In genomic region chr7:132816528-132816927, GRCm38 (mm10) we compare ENCODE assay signal across 22 mouse cellular contexts. TPM values are rescaled to one million over a fixed set of nuclear protein-coding genes. Genes with fewer than 3 reads are reported as not detected.
A peak's percentile ranks its signal among the peaks of the same experiment; 100 is the strongest.
DNase-seq lines count a peak whose midpoint lies in the region; ATAC-seq and TF ChIP-seq lines count a peak whose summit lies in the region.
"Had no signal": no experiment of that assay in that cellular context is flagged by ENCODE, and none has a peak within 500 bp of the region (broad histone marks: within the 10 kb centered on the region; RNA-seq: fewer than 3 reads in every experiment).

No protein-coding gene starts in this region.

- H3K27ac ChIP-seq in forebrain, embryonic 13.5 days: 0 out of 2 replicates have a peak overlapping the region, but pooled peaks have one; percentile 14
- H3K27ac ChIP-seq in forebrain, embryonic 14.5 days (ENCODE audit: low read depth, low read length): no peak overlapping the region
- H3K27ac ChIP-seq: embryonic facial prominence, embryonic 13.5 days; embryonic facial prominence, embryonic 15.5 days had no signal

- DNase-seq in forebrain, embryonic 14.5 days (ENCODE audit: low spot score): no peak
- peak; percentile 53 for DNase-seq in brain, embryonic 14.5 days (ENCODE audit: low read depth)
- no peak for DNase-seq in lung, postnatal 10 days
- no peak for DNase-seq in left cerebral cortex, adult 18-20 months (ENCODE audit: low spot score in 2 of 2)
- DNase-seq: adrenal gland, adult 8-10 months; adrenal gland, postnatal 14 days; adrenal gland, postnatal 36 days; cerebellum, adult 11 months; cerebellum, adult 18-20 months; cerebellum, adult 8-10 months; cerebellum, adult 9-11 months; cerebellum, postnatal 14 days; cerebellum, postnatal 36 days; embryo, embryonic 11 days had no signal

- H3K9ac ChIP-seq in forebrain, embryonic 13.5 days: no peak overlapping the region
- no peak overlapping the region for H3K9ac ChIP-seq in forebrain, embryonic 14.5 days (ENCODE audit: low read length)
- H3K9ac ChIP-seq: embryonic facial prominence, embryonic 13.5 days; embryonic facial prominence, embryonic 15.5 days had no signal

- no peaks in the 10 kb centered on the region for H3K9me3 ChIP-seq in forebrain, embryonic 13.5 days (replicated peaks)
- H3K9me3 ChIP-seq in forebrain, embryonic 14.5 days (replicated peaks; ENCODE audit: control insufficient read depth, low read length): no peaks in the 10 kb centered on the region
- H3K9me3 ChIP-seq: embryonic facial prominence, embryonic 13.5 days; embryonic facial prominence, embryonic 15.5 days; G1E had no signal

- no peak overlapping the region for H3K4me3 ChIP-seq in forebrain, embryonic 13.5 days
- no peak overlapping the region for H3K4me3 ChIP-seq in forebrain, embryonic 14.5 days (ENCODE audit: low read depth, low read length)
- H3K4me3 ChIP-seq: embryonic facial prominence, embryonic 13.5 days; embryonic facial prominence, embryonic 15.5 days; erythroblast, embryonic 14.5 days had no signal

- no peaks in the 10 kb centered on the region for H3K27me3 ChIP-seq in forebrain, embryonic 13.5 days
- H3K27me3 ChIP-seq in forebrain, embryonic 14.5 days (replicated peaks; ENCODE audit: control insufficient read depth, insufficient read depth, low read length): no peaks in the 10 kb centered on the region
- H3K27me3 ChIP-seq: embryonic facial prominence, embryonic 13.5 days; embryonic facial prominence, embryonic 15.5 days; Patski had no signal

- no peaks in the 10 kb centered on the region for H3K36me3 ChIP-seq in forebrain, embryonic 13.5 days (ENCODE audit: poor library complexity, severe bottlenecking)
- H3K36me3 ChIP-seq in forebrain, embryonic 14.5 days (ENCODE audit: control insufficient read depth, insufficient read depth, low read length): 0 out of 2 replicates have a peak, but pooled peaks cover 5% of the 10 kb centered on the region
- H3K36me3 ChIP-seq: embryonic facial prominence, embryonic 13.5 days; embryonic facial prominence, embryonic 15.5 days had no signal

- ATAC-seq in forebrain, embryonic 13.5 days: no peak
- no peak for ATAC-seq in forebrain, embryonic 14.5 days
- ATAC-seq: activated CD4-positive, CD25-positive, alpha-beta regulatory T cell, adult 4 months; forebrain, embryonic 16.5 days; Patski had no signal

- TF ChIP-seq POLR2A in brain, embryonic 14.5 days (IDR thresholded peaks at IDR 0.05; ENCODE audit: borderline replicate concordance, extremely low read depth, insufficient read depth, insufficient read length, poor library complexity, severe bottlenecking): no peak

- no peak overlapping the region for H3K4me2 ChIP-seq in forebrain, embryonic 13.5 days
- H3K4me2 ChIP-seq in forebrain, embryonic 14.5 days (ENCODE audit: low read length): no peak overlapping the region
- H3K4me2 ChIP-seq: embryonic facial prominence, embryonic 13.5 days; embryonic facial prominence, embryonic 15.5 days had no signal

- 33% methylated on average over 2 of the region's 2 CpGs for WGBS in forebrain, embryonic 13.5 days
- 34% methylated on average over 2 of the region's 2 CpGs for WGBS in forebrain, embryonic 14.5 days

- peaks cover 48% of the 10 kb centered on the region for H3K4me1 ChIP-seq in forebrain, embryonic 13.5 days
- H3K4me1 ChIP-seq in forebrain, embryonic 14.5 days (ENCODE audit: control insufficient read depth, insufficient read depth, low read length): peaks cover 15% of the 10 kb centered on the region

- TF ChIP-seq CTCF in brain, embryonic 14.5 days (IDR thresholded peaks at IDR 0.05; ENCODE audit: borderline replicate concordance, extremely low read depth, insufficient read depth, insufficient read length): no peak

RNA-seq across cellular contexts. Expression of gene Fam53b, which starts 2.8 kb away (rescaled TPM):
- 31.1 and 33.9 TPM in 2 replicates for polyA plus RNA-seq in forebrain, embryonic 13.5 days (2015; fragmentation: Nextera tagmentation; extraction: Ambion mirVana)
- polyA plus RNA-seq in forebrain, embryonic 14.5 days (2014; fragmentation: Nextera tagmentation; extraction: Ambion mirVana): 17.1 and 25.1 TPM in 2 replicates
- 14.8 and 16.1 TPM in 2 replicates for polyA plus RNA-seq in brain, embryonic 14.5 days (2012; rRNA removed)
- total RNA-seq in left cerebral cortex, adult 18-20 months (2021): 10 to 100 TPM; 71.7 to 73.5 TPM

RNA-seq across cellular contexts. Expression of gene Eef1akmt2, which starts 35.9 kb away (rescaled TPM):
- 105 and 115 TPM in 2 replicates for polyA plus RNA-seq in forebrain, embryonic 13.5 days (2015; fragmentation: Nextera tagmentation; extraction: Ambion mirVana)
- 99.8 and 110 TPM in 2 replicates for polyA plus RNA-seq in forebrain, embryonic 14.5 days (2014; fragmentation: Nextera tagmentation; extraction: Ambion mirVana)
- polyA plus RNA-seq in brain, embryonic 14.5 days (2012; rRNA removed): 54.4 and 61.7 TPM in 2 replicates
- total RNA-seq in left cerebral cortex, adult 18-20 months (2021): 10 to 100 TPM; 33.4 to 35.0 TPM

RNA-seq across cellular contexts. Expression of gene Abraxas2, which starts 42.5 kb away (rescaled TPM):
- 42.5 and 43.5 TPM in 2 replicates for polyA plus RNA-seq in forebrain, embryonic 13.5 days (2015; fragmentation: Nextera tagmentation; extraction: Ambion mirVana)
- polyA plus RNA-seq in forebrain, embryonic 14.5 days (2014; fragmentation: Nextera tagmentation; extraction: Ambion mirVana): 35.9 and 45.5 TPM in 2 replicates
- 23.0 and 26.6 TPM in 2 replicates for polyA plus RNA-seq in brain, embryonic 14.5 days (2012; rRNA removed)
- total RNA-seq in left cerebral cortex, adult 18-20 months (2021): 10 to 100 TPM; 29.9 to 30.1 TPM
